Comparison of ENCODE assay signal across 8 mouse cellular contexts in the genomic region with DNA sequence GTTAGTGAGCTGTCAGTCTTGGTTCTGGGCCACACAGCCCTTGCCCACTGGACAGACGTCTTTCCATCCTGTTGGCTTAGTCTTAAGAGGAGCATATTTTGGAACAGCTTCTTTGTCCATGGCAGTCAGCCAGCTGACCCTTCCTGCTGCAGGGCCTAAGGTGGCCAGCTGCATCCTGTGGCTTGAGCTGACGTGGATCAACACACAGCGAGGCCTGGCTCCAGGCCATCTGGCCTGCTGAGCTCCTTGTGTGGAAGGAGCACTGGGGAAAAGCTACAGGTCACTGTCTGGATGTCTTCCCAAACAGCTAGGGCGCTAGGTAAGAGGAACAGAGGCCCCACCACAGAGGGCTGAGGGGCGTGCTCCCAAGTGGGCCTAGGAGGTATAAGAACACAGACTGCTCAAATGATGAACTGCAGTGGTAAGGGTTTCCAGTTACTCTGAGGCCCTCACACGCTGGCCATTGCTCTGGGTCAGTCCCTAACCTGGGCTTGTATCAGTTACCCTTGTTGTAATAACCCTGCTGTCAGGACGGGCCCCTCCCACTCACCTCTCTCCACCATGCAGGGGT.
DNase-seq lines count a peak whose midpoint lies in the region; ATAC-seq and TF ChIP-seq lines count a peak whose summit lies in the region.

No protein-coding gene starts in this region.

- no peaks in the 10 kb centered on the region for H3K27me3 ChIP-seq in Patski
- H3K27me3 ChIP-seq in embryonic facial prominence, embryonic 10.5 days (replicated peaks; ENCODE audit: low read depth, poor library complexity, severe bottlenecking): peaks cover 32% of the 10 kb centered on the region; the same call in 1 of the 2 replicates
- H3K27me3 ChIP-seq in heart, embryonic 16.5 days (ENCODE audit: control insufficient read depth, insufficient read depth, low read length): no peaks in the 10 kb centered on the region
- no peaks in the 10 kb centered on the region for H3K27me3 ChIP-seq in kidney, postnatal 0 days (ENCODE audit: insufficient read depth, low read length)
- H3K27me3 ChIP-seq in thymus, adult 2 months (ENCODE audit: control insufficient read depth, insufficient read depth, low read length): no peaks in the 10 kb centered on the region

- H3K36me3 ChIP-seq in embryonic facial prominence, embryonic 10.5 days (replicated peaks): no peaks in the 10 kb centered on the region
- no peaks in the 10 kb centered on the region for H3K36me3 ChIP-seq in heart, embryonic 16.5 days (ENCODE audit: control insufficient read depth, insufficient read depth)
- H3K36me3 ChIP-seq in kidney, postnatal 0 days (ENCODE audit: insufficient read depth, low read length): no peaks in the 10 kb centered on the region
- H3K36me3 ChIP-seq in thymus, adult 2 months (ENCODE audit: control insufficient read depth, insufficient read depth, low read length): no peaks in the 10 kb centered on the region

- peak; percentile 53 for ATAC-seq in Patski
- peak; percentile 86 for ATAC-seq in heart, embryonic 16.5 days (replicated peaks; ENCODE audit: extremely low read depth, insufficient read depth, low FRiP score)
- ATAC-seq in kidney, postnatal 0 days (replicated peaks; ENCODE audit: low FRiP score, low read depth): no peak

- POLR2A ChIA-PET in Patski (lab: Charles Lee): no interaction called here

- H3K9ac ChIP-seq in heart, embryonic 16.5 days (ENCODE audit: low read length): no peak overlapping the region
- no peak overlapping the region for H3K9ac ChIP-seq in kidney, postnatal 0 days (ENCODE audit: low read depth, low read length)

- H3K4me1 ChIP-seq in embryonic facial prominence, embryonic 10.5 days: peaks cover 38% of the 10 kb centered on the region
- H3K4me1 ChIP-seq in heart, embryonic 16.5 days (ENCODE audit: control insufficient read depth, insufficient read depth, low read length): peaks cover 11% of the 10 kb centered on the region
- 0 out of 2 replicates have a peak, but pooled peaks cover 4% of the 10 kb centered on the region for H3K4me1 ChIP-seq in kidney, postnatal 0 days (replicated peaks; ENCODE audit: insufficient read depth, low read length)
- peaks cover 16% of the 10 kb centered on the region for H3K4me1 ChIP-seq in thymus, adult 2 months (replicated peaks; ENCODE audit: control insufficient read depth, insufficient read depth, low read length)

- DNase-seq in 3T3-L1 (ENCODE audit: low read depth, low spot score) (peak; percentile 65), Patski (ENCODE audit: low read depth, low spot score) (peak; percentile 70)
- no peak for DNase-seq in embryonic facial prominence, embryonic 10.5 days (ENCODE audit: low spot score)
- peak; percentile 77 for DNase-seq in kidney, postnatal 0 days (ENCODE audit: low spot score)
- peak; percentile 93 for DNase-seq in lung, postnatal 36 days
- peak; percentile 21 for DNase-seq in testis, postnatal 14 days (ENCODE audit: low spot score)
- no peak for DNase-seq in thymus, adult 2 months

- H3K27ac ChIP-seq in embryonic facial prominence, embryonic 10.5 days (replicated peaks): peak overlapping the region; percentile 30; the same call in 1 of the 2 replicates
- H3K27ac ChIP-seq in heart, embryonic 16.5 days (ENCODE audit: low read length): peak overlapping the region; percentile 62
- H3K27ac ChIP-seq in kidney, postnatal 0 days: no peak overlapping the region; the same call in 1 of the 2 replicates
- H3K27ac ChIP-seq in thymus, adult 2 months (ENCODE audit: control insufficient read depth, insufficient read depth, low read length): no peak overlapping the region

- CTCF ChIA-PET in Patski (lab: Charles Lee): interaction anchor here (1.1 to 1.2 kb wide), 2 partner anchors 16 to 58 kb away, joined by 3 read pairs; no protein-coding TSS in a partner anchor

- WGBS in embryonic facial prominence, embryonic 10.5 days: 55% methylated on average over 7 of the region's 7 CpGs
- WGBS in heart, embryonic 16.5 days: 33% methylated on average over 7 of the region's 7 CpGs
- 25% methylated on average over 7 of the region's 7 CpGs for WGBS in kidney, postnatal 0 days
- 90% methylated on average over 7 of the region's 7 CpGs for WGBS in thymus, adult 2 months

- no peak for TF ChIP-seq POLR2A in thymus, adult 2 months (IDR thresholded peaks at IDR 0.05; ENCODE audit: control insufficient read depth, extremely low read depth, insufficient read depth, low read length, poor library complexity)

- H3K4me3 ChIP-seq in embryonic facial prominence, embryonic 10.5 days: no peak overlapping the region
- no peak overlapping the region for H3K4me3 ChIP-seq in heart, embryonic 16.5 days (ENCODE audit: low read length)
- H3K4me3 ChIP-seq in kidney, postnatal 0 days (replicated peaks; ENCODE audit: low read depth, low read length): no peak overlapping the region
- no peak overlapping the region for H3K4me3 ChIP-seq in thymus, adult 2 months (ENCODE audit: control insufficient read depth, insufficient read depth, low read length)

- no peak overlapping the region for H3K4me2 ChIP-seq in heart, embryonic 16.5 days (ENCODE audit: low read depth, low read length)
- no peak overlapping the region for H3K4me2 ChIP-seq in kidney, postnatal 0 days (ENCODE audit: low read length)

- TF ChIP-seq CTCF in Patski (IDR thresholded peaks at IDR 0.05): no peak
- no peak for TF ChIP-seq CTCF in kidney, postnatal 0 days (IDR thresholded peaks at IDR 0.05; ENCODE audit: low read depth)
- no peak for TF ChIP-seq CTCF in thymus, adult 2 months (IDR thresholded peaks at IDR 0.05; ENCODE audit: borderline replicate concordance, control insufficient read depth, extremely low read depth, insufficient read depth, low read length, poor library complexity)

- in situ Hi-C loops in Patski (cut with MboI; ENCODE audit: low pct_unique_long_range_greater_than_20kb): loop anchor here (10.0 kb wide), 1 partner anchor 48 kb away; no protein-coding TSS in a partner anchor

- no peaks in the 10 kb centered on the region for H3K9me3 ChIP-seq in embryonic facial prominence, embryonic 10.5 days
- no peaks in the 10 kb centered on the region for H3K9me3 ChIP-seq in heart, embryonic 16.5 days (replicated peaks; ENCODE audit: control insufficient read depth, low read length)
- no peaks in the 10 kb centered on the region for H3K9me3 ChIP-seq in kidney, postnatal 0 days (replicated peaks; ENCODE audit: low read length)

Comparison
In these comparisons a context has a peak if more than half of its experiments do, and no peak if none do; other contexts are left out.
1. DNase-seq: peak in 3T3-L1 (single experiment), Patski (single experiment), kidney, postnatal 0 days (single experiment), lung, postnatal 36 days (single experiment) and testis, postnatal 14 days (single experiment); none in embryonic facial prominence, embryonic 10.5 days (single experiment) and thymus, adult 2 months (single experiment).
2. H3K27ac ChIP-seq: peak in embryonic facial prominence, embryonic 10.5 days (single experiment) and heart, embryonic 16.5 days (single experiment); none in kidney, postnatal 0 days (single experiment) and thymus, adult 2 months (single experiment).